Mouse (Mus musculus): ENCODE measurements around the gene Fgfr2. TPM values are rescaled to one million over a fixed set of nuclear protein-coding genes. Genes with fewer than 3 reads are reported as not detected.

The Fgfr2 gene
- polyA plus RNA-seq, 1 experiment from 2014 or later: 106 TPM

- 52% methylated on average over 6 of the region's 6 CpGs for WGBS
- Histone ChIP-seq H3K9ac (ENCODE audit: low read depth, low read length) (no peak overlapping the region), H3K9me3 (ENCODE audit: control insufficient read depth, low read length) (no peaks in the 10 kb centered on the region), H3K27ac (replicated peaks; ENCODE audit: low read depth, low read length) (no peak overlapping the region), H3K4me3 (ENCODE audit: low read depth, low read length) (no peak overlapping the region), H3K36me3 (ENCODE audit: control insufficient read depth, insufficient read depth, low read length) (no peaks in the 10 kb centered on the region), H3K4me1 (ENCODE audit: control insufficient read depth, insufficient read depth, low read length) (no peaks in the 10 kb centered on the region; the same call in 1 of the 2 replicates), H3K4me2 (ENCODE audit: low read depth, low read length) (no peak overlapping the region), H3K27me3 (replicated peaks; ENCODE audit: control insufficient read depth, insufficient read depth, low read length) (no peaks in the 10 kb centered on the region; the same call in 1 of the 2 replicates)
- DNase-seq (ENCODE audit: low spot score) (no peak), ATAC-seq (ENCODE audit: low read depth) (no peak)
These were observed 635.8 kb downstream of the Fgfr2 start for GRCm38 (mm10) chr7:132487361-132487760.

- no peak overlapping the region for H3K4me2 ChIP-seq (ENCODE audit: low read depth, low read length)
- WGBS: 69% methylated on average over 9 of the region's 9 CpGs
- H3K27me3 ChIP-seq (replicated peaks; ENCODE audit: control insufficient read depth, insufficient read depth, low read length): no peaks in the 10 kb centered on the region; the same call in 1 of the 2 replicates
- H3K4me1 ChIP-seq (ENCODE audit: control insufficient read depth, insufficient read depth, low read length): no peaks in the 10 kb centered on the region; the same call in 1 of the 2 replicates
- no peaks in the 10 kb centered on the region for H3K9me3 ChIP-seq (ENCODE audit: control insufficient read depth, low read length)
- no peak overlapping the region for H3K4me3 ChIP-seq (ENCODE audit: low read depth, low read length)
- no peaks in the 10 kb centered on the region for H3K36me3 ChIP-seq (ENCODE audit: control insufficient read depth, insufficient read depth, low read length)
- H3K9ac ChIP-seq (ENCODE audit: low read depth, low read length): no peak overlapping the region
- ATAC-seq (ENCODE audit: low read depth) (no peak), DNase-seq (ENCODE audit: low spot score) (peak; percentile 69)
- H3K27ac ChIP-seq (replicated peaks; ENCODE audit: low read depth, low read length): no peak overlapping the region
These were observed 636.6 kb downstream of the Fgfr2 start for GRCm38 (mm10) chr7:132486403-132487178.

- ATAC-seq (ENCODE audit: low read depth): no peak
- no peaks in the 10 kb centered on the region for H3K36me3 ChIP-seq (ENCODE audit: control insufficient read depth, insufficient read depth, low read length)
- H3K4me2 ChIP-seq (ENCODE audit: low read depth, low read length): no peak overlapping the region
- no peaks in the 10 kb centered on the region for H3K9me3 ChIP-seq (ENCODE audit: control insufficient read depth, low read length)
- no peak overlapping the region for H3K9ac ChIP-seq (ENCODE audit: low read depth, low read length)
- H3K27me3 ChIP-seq (replicated peaks; ENCODE audit: control insufficient read depth, insufficient read depth, low read length): peaks cover 3% of the 10 kb centered on the region; the same call in 1 of the 2 replicates
- H3K27ac ChIP-seq (replicated peaks; ENCODE audit: low read depth, low read length): no peak overlapping the region
- no peaks in the 10 kb centered on the region; the same call in 1 of the 2 replicates for H3K4me1 ChIP-seq (ENCODE audit: control insufficient read depth, insufficient read depth, low read length)
- DNase-seq (ENCODE audit: low spot score): no peak
- H3K4me3 ChIP-seq (ENCODE audit: low read depth, low read length): no peak overlapping the region
- WGBS: 41% methylated on average over 5 of the region's 5 CpGs
These were observed 638.7 kb downstream of the Fgfr2 start for GRCm38 (mm10) chr7:132484424-132484823.

GRCm38 (mm10) chr7:132480696-132481306 lies 642.3 kb downstream of the Fgfr2 start:
- H3K4me3 ChIP-seq (ENCODE audit: low read depth, low read length): no peak overlapping the region
- H3K27ac ChIP-seq (replicated peaks; ENCODE audit: low read depth, low read length): no peak overlapping the region
- H3K27me3 ChIP-seq (replicated peaks; ENCODE audit: control insufficient read depth, insufficient read depth, low read length): 0 out of 2 replicates have a peak, but pooled peaks cover 3% of the 10 kb centered on the region
- 67% methylated on average over 4 of the region's 4 CpGs for WGBS
- DNase-seq (ENCODE audit: low spot score): no peak
- no peak overlapping the region for H3K9ac ChIP-seq (ENCODE audit: low read depth, low read length)
- no peak overlapping the region for H3K4me2 ChIP-seq (ENCODE audit: low read depth, low read length)
- no peak for ATAC-seq (ENCODE audit: low read depth)
- H3K4me1 ChIP-seq (ENCODE audit: control insufficient read depth, insufficient read depth, low read length): no peaks in the 10 kb centered on the region
- no peaks in the 10 kb centered on the region for H3K36me3 ChIP-seq (ENCODE audit: control insufficient read depth, insufficient read depth, low read length)
- no peaks in the 10 kb centered on the region for H3K9me3 ChIP-seq (ENCODE audit: control insufficient read depth, low read length)

- Histone ChIP-seq H3K9me3 (ENCODE audit: control insufficient read depth, low read length) (no peaks in the 10 kb centered on the region), H3K4me3 (ENCODE audit: low read depth, low read length) (no peak overlapping the region), H3K27me3 (replicated peaks; ENCODE audit: control insufficient read depth, insufficient read depth, low read length) (0 out of 2 replicates have a peak, but pooled peaks cover 3% of the 10 kb centered on the region), H3K4me2 (ENCODE audit: low read depth, low read length) (no peak overlapping the region), H3K4me1 (ENCODE audit: control insufficient read depth, insufficient read depth, low read length) (no peaks in the 10 kb centered on the region), H3K27ac (replicated peaks; ENCODE audit: low read depth, low read length) (no peak overlapping the region), H3K36me3 (ENCODE audit: control insufficient read depth, insufficient read depth, low read length) (no peaks in the 10 kb centered on the region), H3K9ac (ENCODE audit: low read depth, low read length) (no peak overlapping the region)
- 59% methylated on average over 9 of the region's 9 CpGs for WGBS
- ATAC-seq (ENCODE audit: low read depth) (no peak), DNase-seq (ENCODE audit: low spot score) (no peak)
These were observed 644.8 kb downstream of the Fgfr2 start for GRCm38 (mm10) chr7:132478295-132478809.

GRCm38 (mm10) chr7:132477753-132478152 lies 645.4 kb downstream of the Fgfr2 start:
- WGBS: 40% methylated on average over 3 of the region's 3 CpGs
- no peak overlapping the region for H3K9ac ChIP-seq (ENCODE audit: low read depth, low read length)
- no peak for ATAC-seq (ENCODE audit: low read depth)

GRCm38 (mm10) chr7:132476491-132476890 lies 646.7 kb downstream of the Fgfr2 start:
- Histone ChIP-seq H3K27ac (replicated peaks; ENCODE audit: low read depth, low read length) (no peak overlapping the region), H3K36me3 (ENCODE audit: control insufficient read depth, insufficient read depth, low read length) (no peaks in the 10 kb centered on the region), H3K27me3 (replicated peaks; ENCODE audit: control insufficient read depth, insufficient read depth, low read length) (0 out of 2 replicates have a peak, but pooled peaks cover 3% of the 10 kb centered on the region), H3K9ac (ENCODE audit: low read depth, low read length) (no peak overlapping the region), H3K4me3 (ENCODE audit: low read depth, low read length) (no peak overlapping the region), H3K9me3 (ENCODE audit: control insufficient read depth, low read length) (no peaks in the 10 kb centered on the region), H3K4me2 (ENCODE audit: low read depth, low read length) (no peak overlapping the region), H3K4me1 (ENCODE audit: control insufficient read depth, insufficient read depth, low read length) (no peaks in the 10 kb centered on the region)
- WGBS: 87% methylated on average over 2 of the region's 2 CpGs
- ATAC-seq (ENCODE audit: low read depth) (no peak), DNase-seq (ENCODE audit: low spot score) (no peak)

More at GRCm38 (mm10) chr7:132477753-132478152, 645.4 kb downstream of the Fgfr2 start:
- H3K4me1 ChIP-seq (ENCODE audit: control insufficient read depth, insufficient read depth, low read length): no peaks in the 10 kb centered on the region
- no peak overlapping the region for H3K4me2 ChIP-seq (ENCODE audit: low read depth, low read length)
- DNase-seq (ENCODE audit: low spot score): no peak
- H3K27ac ChIP-seq (replicated peaks; ENCODE audit: low read depth, low read length): no peak overlapping the region
- H3K27me3 ChIP-seq (replicated peaks; ENCODE audit: control insufficient read depth, insufficient read depth, low read length): 0 out of 2 replicates have a peak, but pooled peaks cover 3% of the 10 kb centered on the region
- H3K9me3 ChIP-seq (ENCODE audit: control insufficient read depth, low read length): no peaks in the 10 kb centered on the region
- H3K4me3 ChIP-seq (ENCODE audit: low read depth, low read length): no peak overlapping the region
- H3K36me3 ChIP-seq (ENCODE audit: control insufficient read depth, insufficient read depth, low read length): no peaks in the 10 kb centered on the region

- ATAC-seq (ENCODE audit: low read depth) (no peak), DNase-seq (ENCODE audit: low spot score) (peak; percentile 45)
- WGBS: 21% methylated on average over 5 of the region's 5 CpGs
- Histone ChIP-seq H3K9ac (ENCODE audit: low read depth, low read length) (no peak overlapping the region), H3K4me1 (ENCODE audit: control insufficient read depth, insufficient read depth, low read length) (no peaks in the 10 kb centered on the region), H3K4me2 (ENCODE audit: low read depth, low read length) (no peak overlapping the region), H3K27ac (replicated peaks; ENCODE audit: low read depth, low read length) (no peak overlapping the region), H3K4me3 (ENCODE audit: low read depth, low read length) (no peak overlapping the region), H3K9me3 (ENCODE audit: control insufficient read depth, low read length) (no peaks in the 10 kb centered on the region), H3K27me3 (replicated peaks; ENCODE audit: control insufficient read depth, insufficient read depth, low read length) (0 out of 2 replicates have a peak, but pooled peaks cover under 1% of the 10 kb centered on the region), H3K36me3 (ENCODE audit: control insufficient read depth, insufficient read depth, low read length) (no peaks in the 10 kb centered on the region)
These were observed 648.1 kb downstream of the Fgfr2 start for GRCm38 (mm10) chr7:132475069-132475468.
